Mouse (Mus musculus) gastrocnemius, adult 8-10 months (tissue): Measurements from ENCODE around the gene Spata45. TPM values are rescaled to one million over a fixed set of nuclear protein-coding genes. Genes with fewer than 3 reads are reported as not detected.
"Not testable (repeated sequence)": the region's sequence is repeated elsewhere in the genome, so short reads cannot be mapped to it uniquely, and the experiment has no call there.

Experiments used
- DNase-seq, 2 experiments: peaks; one replicate each; pipeline ENCODE4 v3.0.0; 2022; ENCODE audit warnings: low spot score in 2 of 2
- total RNA-seq, 4 experiments: library from RNA; stranded (reverse); gene quantifications; 2 replicates each; pipeline ENCODE4 v1.2.4; 2022

Gene Spata45
- total RNA-seq, result not detected

DNA sequence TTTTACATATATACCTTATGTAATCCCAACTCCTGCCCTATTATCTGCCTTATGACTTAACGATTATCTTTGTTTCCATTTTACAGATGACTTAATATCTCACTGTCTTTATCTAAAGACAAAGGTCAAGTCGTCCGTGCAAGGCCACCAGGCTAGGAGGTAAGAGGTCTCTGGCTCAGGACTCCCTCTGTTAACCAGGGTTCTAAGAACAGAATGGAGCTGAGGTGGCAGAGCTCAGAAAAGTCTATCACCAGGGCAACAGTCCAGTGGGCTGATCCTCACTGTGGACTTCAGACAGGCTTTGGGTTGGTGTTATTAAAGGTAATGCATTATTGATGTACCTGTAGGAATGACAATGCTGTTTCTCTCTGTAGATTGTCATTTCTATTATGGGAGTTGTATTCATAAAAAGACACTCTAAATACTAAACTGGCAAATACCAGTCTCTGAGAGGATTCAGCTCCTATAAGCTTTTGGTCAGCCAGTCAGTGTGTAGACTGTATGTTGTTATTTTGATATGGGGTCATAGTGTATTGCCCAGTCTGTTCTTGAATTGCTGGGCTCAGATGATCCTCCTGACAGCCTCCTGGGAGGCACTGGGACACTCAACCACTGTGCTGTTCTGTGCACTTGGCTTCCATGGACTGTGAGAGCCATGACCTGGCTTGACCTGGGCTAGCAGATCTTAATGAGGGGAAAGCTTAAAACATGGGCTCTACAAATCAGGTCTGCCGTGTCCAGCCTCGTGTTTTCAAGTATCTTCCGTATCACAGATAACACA is at the start of gene Spata45:
Gene Spata45 (plus strand): TSS at position 86 of the 781 bp plus-strand sequence.
- no peak for DNase-seq

DNA sequence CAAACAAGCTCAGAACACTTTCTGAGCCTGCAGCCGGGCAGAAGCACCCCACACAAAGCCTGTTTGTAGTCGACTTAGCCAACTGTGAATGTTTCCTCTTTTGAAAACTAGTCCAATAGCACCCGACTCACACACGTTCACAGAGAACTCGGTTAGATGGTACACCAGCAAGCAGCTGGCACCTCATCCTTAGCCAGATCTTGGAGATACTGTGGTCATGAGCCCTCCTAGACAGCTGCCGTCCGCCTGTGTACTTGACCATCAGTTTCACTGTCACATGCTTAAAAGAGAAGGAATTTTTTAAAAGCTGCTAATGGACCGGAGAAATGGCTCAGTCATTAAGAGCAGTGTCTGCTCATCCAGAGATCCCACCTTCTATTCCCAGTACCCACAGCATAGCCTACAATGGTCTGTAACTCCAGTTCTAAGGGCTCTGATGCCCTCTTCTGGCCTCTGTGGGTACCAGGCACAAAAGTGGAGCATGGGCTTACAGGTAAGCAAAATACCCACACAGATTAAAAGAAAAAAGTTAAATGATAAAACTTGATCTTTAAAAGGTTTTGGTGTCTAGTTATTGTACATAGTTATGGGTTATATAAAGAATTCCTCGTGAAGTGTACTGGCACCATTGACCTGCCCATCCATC is 46.9 kb upstream of the Spata45 start:
- no peak for DNase-seq

DNA sequence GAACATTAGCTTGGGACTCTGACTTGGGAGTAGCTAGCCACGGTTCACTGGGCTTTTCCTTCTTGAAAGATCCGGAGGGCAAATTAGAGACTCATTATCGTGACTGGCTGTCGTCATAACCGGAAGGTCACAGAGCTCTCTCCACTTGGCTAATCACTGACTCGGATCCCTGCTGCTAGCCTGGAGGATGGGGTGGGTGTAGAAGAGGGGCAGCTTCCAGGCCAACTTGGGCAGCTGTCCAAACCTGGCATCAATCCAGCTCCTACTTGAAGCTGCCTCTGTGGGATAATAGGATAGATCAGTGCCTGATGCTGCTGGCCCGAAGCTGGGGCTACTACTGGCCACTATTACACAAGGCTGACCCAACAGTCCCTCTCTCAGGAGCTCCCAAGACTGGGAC is 40.9 kb upstream of the Spata45 start:
- DNase-seq, result peak in 1 of 2 experiments; percentile 47

DNA sequence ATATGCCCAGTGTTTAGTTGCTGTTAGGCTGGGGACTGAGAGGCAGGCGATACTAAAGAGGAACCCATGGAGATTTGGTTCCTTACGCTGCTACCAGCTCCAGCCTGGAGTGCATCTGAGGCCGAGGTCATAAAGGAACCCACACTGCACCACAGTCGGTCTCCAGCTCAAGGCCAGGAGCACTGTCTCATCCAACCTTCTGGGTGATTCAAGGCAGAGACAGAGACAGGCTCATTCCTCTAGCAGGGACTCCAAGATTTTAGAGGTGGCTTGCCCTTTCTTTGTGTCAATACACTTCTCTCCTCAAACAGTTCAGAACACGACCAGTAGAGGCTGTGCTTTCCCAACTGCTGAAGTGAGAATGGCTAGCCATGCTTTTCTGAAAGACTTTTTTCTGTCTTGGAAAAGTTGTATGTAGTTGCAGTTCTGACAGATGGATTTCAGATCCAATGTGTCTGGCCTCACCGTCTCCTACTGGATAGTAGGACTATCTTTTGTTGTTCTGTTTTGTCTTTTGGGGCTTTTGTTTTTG is 40.0 kb upstream of the Spata45 start:
- no peak for DNase-seq

DNA sequence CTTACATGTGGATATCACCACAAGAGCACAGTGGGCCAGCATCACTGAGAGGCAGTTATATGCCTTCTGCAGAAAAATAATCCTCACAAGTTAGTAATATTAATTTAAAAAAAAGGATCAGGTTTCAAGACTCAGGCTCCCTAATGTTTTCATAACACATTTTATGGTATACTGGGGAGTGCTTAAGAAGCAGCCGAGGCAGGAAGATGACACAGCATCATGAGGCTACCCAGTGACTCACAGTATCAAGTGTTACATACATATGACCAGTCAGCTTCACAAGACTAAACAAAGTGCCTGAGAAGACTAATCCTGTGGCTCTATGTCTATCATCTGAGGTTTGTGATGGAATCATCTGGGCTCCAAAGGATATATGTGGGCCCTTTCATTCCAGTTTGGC is 38.4 kb upstream of the Spata45 start:
- DNase-seq, result no peak

DNA sequence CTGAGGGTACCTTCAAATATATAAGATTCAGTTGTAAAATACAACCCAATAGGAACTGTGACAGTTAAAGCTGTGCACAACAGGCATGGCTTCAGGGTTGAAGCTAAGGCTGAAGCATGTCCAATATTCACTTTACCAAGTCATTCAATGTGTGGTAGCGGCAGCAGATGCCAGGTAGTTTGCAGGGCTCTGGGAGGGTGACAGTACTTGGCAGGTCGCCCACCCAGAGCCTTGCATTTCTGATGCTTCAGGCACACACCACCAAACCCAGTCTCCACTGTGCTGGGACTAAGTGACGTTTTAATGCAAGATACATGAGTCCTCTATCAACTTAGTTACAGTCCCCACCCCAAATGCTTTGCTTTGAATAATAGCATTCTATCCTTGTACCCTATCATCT is 35.8 kb upstream of the Spata45 start:
- no peak for DNase-seq

DNA sequence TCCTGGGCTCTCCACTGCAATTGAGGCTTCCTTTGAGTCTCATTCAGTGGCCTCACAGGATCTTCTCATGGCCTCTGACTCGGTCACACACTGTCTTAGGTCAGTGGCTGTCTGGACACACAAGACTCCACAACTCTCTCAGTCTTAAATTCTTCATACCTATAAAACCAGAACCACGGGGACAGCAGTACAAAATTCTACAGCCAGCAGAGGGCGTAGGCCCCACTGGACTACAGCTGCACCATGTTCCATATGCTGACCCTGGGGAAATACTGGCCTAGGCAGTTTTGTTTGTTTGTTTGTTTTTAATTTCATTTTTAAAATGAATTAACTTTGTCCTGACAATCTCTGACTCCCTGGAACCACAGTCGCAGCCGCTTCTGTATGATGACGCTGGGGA is 34.2 kb upstream of the Spata45 start:
- DNase-seq, result no peak

- no peak for DNase-seq
Observed at GRCm38 (mm10) chr1:191008707-191009106, 27.7 kb upstream of the Spata45 start.

DNA sequence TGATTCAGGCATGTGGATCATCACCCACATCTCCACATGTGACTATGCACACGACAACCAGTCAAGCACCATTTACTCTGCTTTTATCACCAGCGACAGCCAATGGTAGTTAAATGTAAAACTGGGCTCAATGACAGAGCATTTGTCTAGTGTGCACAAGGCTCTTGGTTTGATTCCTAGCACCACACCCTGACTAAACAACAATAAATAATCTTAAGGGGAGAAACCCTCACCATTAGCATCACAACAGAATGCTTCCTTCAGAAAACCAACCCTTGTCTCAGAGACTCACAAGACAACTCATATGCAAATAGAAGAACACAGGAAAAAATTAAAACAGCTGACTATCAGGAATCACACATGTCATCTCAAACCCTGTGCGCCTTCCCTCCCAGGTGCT is 22.2 kb upstream of the Spata45 start:
- no peak for DNase-seq

DNA sequence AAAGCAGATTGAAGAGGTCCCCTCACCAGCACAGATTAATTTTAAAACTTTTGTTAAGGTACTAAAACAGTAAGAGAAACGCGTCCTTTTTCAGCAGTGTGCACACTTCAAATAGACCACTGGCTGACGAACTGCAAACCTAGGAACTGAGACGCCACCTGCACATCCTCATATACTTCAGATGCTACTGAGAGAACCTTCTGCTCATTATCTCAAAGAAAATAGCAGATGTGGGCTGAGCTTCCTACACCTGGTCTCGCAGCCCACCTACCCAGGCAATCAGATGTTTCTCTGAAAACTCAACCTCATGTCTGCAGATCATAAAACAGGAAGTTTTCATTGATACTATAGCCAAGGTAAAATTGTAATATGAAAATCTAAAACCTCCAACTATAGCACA is 16.6 kb upstream of the Spata45 start:
- DNase-seq, result no peak

DNA sequence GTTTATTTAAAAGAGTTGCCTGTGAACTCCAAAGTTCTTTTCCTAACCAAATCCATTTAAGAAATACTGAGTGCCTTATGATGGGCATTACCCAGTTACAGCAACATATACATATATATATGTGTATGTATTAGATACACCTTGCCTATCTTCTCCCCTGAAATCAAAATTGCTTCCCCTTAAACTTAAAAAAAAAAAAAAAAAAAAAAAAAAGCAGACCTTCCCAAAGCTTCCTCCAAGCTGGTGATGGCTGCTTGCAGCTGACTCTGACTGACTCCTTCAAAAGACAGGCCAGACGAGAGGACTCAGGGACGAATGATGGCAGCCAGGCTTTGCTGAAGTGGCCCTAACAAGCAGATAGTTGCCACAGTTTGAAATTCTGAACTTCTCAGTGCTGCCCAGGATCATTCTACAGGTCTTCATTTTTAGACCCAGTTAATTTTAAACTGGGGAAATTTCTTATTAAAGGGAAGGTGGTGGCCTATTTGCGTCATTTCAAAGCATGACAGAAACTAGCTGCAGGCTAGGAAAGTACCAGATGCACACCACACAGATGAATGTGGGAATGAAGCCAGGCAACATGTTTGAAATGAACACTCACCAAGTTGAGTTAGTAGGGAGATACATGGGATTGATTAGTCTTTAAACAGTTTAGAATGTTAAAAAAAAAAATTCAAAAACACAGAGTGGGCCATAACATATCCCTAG is 16.1 kb upstream of the Spata45 start:
- no peak for DNase-seq

GRCm38 (mm10) chr1:191021016-191021415 is 15.4 kb upstream of the Spata45 start:
- no peak for DNase-seq

DNA sequence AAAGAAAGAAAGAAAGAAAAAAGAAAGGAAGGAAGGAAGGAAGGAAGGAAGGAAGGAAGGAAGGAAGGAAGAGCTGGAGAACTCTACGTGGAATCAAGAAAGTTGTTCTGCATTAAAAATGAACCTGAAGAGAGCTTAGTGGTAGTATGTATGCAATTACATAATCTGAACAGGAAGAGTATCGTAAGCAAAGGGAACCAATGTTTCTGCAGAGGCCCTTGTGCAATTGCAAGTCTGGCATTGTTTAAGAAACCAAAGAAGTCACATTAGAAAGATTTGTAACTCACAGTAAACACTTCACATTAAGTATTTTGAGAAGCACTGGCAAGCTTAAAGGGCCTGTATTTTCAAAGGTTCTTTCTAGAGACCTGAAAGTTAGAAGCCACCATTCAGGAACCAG is 13.3 kb upstream of the Spata45 start:
- DNase-seq, result no peak

GRCm38 (mm10) chr1:191023806-191024205 is 12.6 kb upstream of the Spata45 start:
- not testable (repeated sequence) for DNase-seq

GRCm38 (mm10) chr1:191025016-191026012 is 11.1 kb upstream of the Spata45 start:
- peak; percentile 13 to 28 for DNase-seq

DNA sequence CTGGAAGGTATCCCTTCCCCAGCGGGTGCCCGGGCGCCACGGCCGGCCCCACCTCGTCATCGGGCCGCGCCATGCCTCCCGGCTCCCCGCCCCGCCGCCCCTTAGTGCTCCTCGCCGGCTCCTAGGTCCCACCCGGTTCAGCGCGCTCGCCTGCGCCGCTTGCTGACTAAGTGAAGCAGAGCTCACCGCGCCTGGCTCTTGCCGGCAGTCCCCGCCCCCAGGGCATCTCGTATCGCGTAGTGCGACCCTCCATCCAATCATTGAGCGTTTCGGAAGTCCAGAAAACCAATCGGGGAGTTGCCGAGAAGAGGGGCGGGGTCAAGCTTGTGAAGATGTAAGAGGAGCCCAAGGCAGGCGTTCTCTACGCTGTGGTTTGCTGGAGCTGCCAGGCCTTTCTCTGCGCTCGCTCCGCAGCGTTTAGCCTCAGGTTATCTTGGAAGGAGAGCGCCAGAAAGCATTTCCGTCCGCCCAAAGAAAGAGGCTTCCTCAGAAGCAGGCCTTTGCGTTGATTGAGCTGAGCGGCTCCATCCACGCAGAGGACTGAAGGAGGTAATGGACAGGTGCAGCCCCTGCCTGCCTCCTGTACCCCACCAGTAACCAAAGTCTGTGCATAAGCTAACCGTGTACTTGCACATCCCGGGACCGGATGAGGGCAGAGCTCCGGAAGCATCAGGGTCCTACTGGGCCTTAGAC is 10.3 kb upstream of the Spata45 start, which contains the start of gene Flvcr1:
Gene Flvcr1 (minus strand): TSS at position 138 of the 693 bp plus-strand sequence.
- DNase-seq, result peak; percentile 98 to 99

DNA sequence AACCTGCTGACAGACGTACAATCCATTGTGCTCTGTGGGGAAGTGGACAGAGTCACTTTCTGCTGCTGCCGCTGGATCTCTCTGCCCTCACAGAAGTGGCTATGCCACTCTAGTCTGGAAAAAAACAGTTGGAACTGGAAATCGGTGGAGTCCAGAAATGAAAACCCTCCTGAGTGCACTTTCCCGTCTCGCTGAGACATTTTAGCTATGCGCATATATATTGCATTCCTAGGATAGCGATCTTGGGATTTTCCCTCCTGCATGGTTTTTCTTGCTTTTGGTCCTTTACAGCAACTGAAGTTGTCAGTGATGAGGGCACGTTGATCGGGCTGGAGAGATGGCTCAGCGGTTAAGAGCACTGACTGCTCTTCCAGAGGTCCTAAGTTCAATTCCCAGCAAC is 6.3 kb upstream of the Spata45 start:
- DNase-seq, result no peak

DNA sequence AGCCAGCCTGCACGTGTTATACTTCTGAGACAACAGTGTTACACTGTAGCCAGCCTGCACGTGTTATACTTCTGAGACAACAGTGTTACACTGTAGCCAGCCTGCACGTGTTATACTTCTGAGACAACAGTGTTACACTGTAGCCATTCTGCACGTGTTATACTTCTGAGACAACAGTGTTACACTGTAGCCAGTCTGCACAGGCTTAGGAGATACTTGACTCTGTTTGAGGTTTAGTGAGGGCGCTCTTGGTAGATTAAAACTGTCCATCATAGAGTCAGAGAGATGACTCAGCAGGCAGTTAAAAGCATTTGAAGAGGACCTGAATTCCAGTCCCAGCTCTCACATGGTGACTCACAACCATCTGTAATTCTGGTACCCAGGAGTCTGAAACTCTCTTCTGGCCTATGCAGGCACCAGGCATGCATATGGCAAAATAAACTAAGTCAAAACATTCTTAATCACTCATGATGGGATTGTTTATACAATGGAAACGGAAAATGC is 5.5 kb upstream of the Spata45 start:
- DNase-seq, result not testable (repeated sequence)

DNA sequence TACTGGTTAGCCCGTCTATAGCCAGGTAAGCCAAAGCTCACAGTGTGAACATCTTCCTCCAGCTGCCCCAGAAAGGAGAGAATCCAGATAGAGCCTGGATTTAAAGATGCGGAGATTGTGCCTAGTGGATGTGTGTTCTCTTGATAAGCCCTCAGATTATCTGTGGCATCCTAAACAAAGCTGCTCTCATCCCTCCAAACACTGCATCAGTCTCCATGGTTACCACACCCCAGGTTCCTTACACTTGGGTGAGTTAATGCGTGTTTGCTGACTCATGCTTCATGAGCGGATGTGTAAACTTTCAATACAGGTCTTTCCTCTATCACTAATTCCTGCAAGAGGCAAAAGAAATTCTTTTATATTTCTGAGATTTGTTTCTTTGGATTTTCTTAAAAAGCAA is 790 bp upstream of the Spata45 start:
- no peak for DNase-seq

DNA sequence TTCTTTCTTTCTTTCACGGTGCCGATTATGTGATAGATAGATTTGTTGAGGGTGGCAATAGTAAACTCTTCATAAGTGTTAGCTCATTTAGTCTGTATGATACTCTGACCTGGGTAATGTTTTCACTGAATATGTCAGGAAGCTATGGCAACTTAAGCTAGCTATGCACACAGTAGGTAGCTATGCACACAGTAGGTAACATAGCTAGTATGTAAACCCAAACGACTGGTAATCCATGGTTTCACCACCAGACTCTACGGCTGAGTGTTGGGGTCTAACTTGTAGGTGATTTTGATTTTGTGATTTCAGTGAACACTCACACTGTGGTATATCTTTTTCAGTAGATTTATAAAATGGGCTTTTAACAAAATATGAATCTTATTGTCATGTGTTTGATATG is 1.6 kb downstream of the Spata45 start:
- no peak for DNase-seq
